Mouse (Mus musculus) megakaryocyte, embryonic 14.5 days (primary cell): Measurements from ENCODE around the gene Il34.

ENCODE experiments used
- FLI1 ChIP-seq: IDR thresholded peaks from 2 replicates; pipeline ENCODE4 v1.6.1; 2012; ENCODE audit warnings: low read length, inconsistent platforms, mixed read lengths
- GATA1 ChIP-seq: IDR thresholded peaks from 3 replicates; pipeline ENCODE4 v1.6.1; 2012; ENCODE audit warnings: mixed read lengths, low read length, inconsistent platforms, borderline replicate concordance

DNA sequence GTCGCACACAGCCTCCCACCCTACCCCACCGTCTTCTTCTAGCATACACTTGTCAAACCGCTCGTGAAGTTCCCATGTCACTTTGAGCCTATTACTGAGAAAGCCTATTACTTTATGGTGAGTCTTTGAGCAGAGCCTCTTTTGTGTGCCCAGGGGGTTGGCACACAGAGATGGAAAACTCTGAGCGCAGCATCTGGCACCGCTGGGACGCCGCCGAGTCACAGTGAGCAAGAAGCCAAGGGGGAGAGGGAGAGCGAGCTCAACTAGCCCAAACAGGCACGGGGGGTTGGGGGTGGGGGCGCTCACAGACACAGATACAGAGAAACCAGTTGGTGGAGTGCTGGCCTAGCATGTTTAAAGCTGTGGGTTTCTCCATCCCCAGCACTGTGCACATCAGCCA is 16.2 kb downstream of the Il34 start:
- TF ChIP-seq FLI1 (no peak), GATA1 (no peak)
